Mouse (Mus musculus) bone marrow macrophage, adult 2 months (primary cell): ENCODE results near the gene Dtx2.

Experiments used
- CTCF ChIP-seq: IDR thresholded peaks from 2 replicates; pipeline ENCODE4 v1.5.1; 2012; ENCODE audit warnings: low read depth, mild to moderate bottlenecking, low read length, moderate library complexity
- POLR2A ChIP-seq: IDR thresholded peaks from 2 replicates; pipeline ENCODE4 v1.6.1; 2012; ENCODE audit warnings: mild to moderate bottlenecking, low read depth, low read length, borderline replicate concordance

DNA sequence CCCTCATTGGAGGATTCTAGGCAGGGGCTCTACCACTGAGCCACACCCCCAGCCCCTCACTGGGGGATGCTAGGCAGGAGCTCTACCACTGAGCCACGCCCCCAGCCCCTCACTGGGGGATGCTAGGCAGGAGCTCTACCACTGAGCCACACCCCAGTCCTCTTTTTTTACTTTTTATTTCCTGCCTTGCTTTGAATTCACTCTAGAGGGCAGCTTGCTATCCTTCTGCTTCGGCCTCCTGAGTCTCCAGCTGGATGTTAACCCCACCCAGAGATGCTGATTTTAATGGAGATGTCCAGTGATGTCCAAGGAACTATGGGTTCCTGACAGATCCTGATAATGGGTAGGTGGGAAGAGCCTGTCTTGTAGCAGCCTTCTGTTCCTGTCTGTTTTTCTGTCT is 74.8 kb downstream of the Dtx2 start:
- TF ChIP-seq POLR2A (no peak), CTCF (peak; percentile 18; the same call in 1 of the 2 replicates)
